8 mouse cellular contexts compared by ENCODE assay signal in the genomic region with DNA sequence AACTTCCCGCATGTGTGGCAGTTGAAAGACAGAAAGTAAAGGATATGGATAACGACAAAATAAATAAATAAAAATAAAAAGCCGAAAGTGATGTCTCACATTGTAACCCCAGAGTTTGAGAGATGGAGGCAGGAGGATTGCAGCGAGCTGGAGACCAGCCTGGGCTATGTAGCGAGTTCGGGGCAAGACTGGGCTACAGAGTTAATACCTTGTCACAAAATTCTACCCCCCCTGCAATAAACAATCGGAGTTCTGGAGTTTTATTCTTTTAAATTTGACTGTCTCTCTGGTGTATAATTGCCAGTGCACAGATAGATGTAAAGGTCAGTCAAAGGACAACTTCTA. TPM values are rescaled to one million over a fixed set of nuclear protein-coding genes. Genes with fewer than 3 reads are reported as not detected.
A peak's percentile ranks its signal among the peaks of the same experiment; 100 is the strongest.
DNase-seq lines count a peak whose midpoint lies in the region; ATAC-seq and TF ChIP-seq lines count a peak whose summit lies in the region.

No protein-coding gene starts in this region.

- no peak for DNase-seq in heart, postnatal 36 days
- DNase-seq in G1E (ENCODE audit: low spot score) = no peak
- no peak for DNase-seq in cerebellum, adult 8-10 months
- DNase-seq in frontal cortex, postnatal 10 days (ENCODE audit: low spot score in 2 of 2) = no peak
- DNase-seq in right cerebral cortex, postnatal 4 days = no peak

- TF ChIP-seq CTCF in G1E (IDR thresholded peaks at IDR 0.05; ENCODE audit: low read depth, low read length) = no peak

- H3K36me3 ChIP-seq in heart, embryonic 14.5 days (ENCODE audit: control insufficient read depth, insufficient read depth, low read length) = peaks cover 25% of the 10 kb centered on the region
- H3K36me3 ChIP-seq in G1E (replicated peaks) (peaks cover 24% of the 10 kb centered on the region), macrophage (ENCODE audit: inconsistent target) (peaks cover 8% of the 10 kb centered on the region; the same call in 1 of the 2 replicates)

- intact Hi-C loops in heart, postnatal 36 days (cut with DNase I) = no loop called here

- no peaks in the 10 kb centered on the region for H3K27me3 ChIP-seq in heart, embryonic 14.5 days (ENCODE audit: control insufficient read depth, insufficient read depth, low read length)
- peaks cover 13% of the 10 kb centered on the region for H3K27me3 ChIP-seq in G1E (ENCODE audit: insufficient read depth, low read length)

- peaks cover 2 to 10% of the 10 kb centered on the region in 2 experiments; a peak in 3 of 4 replicates for H3K4me1 ChIP-seq in heart, embryonic 14.5 days (ENCODE audit: control insufficient read depth in 2 of 2, insufficient read depth in 2 of 2, low read length in 2 of 2)
- H3K4me1 ChIP-seq in G1E (ENCODE audit: insufficient read depth, low read depth, low read length) = peaks cover 30% of the 10 kb centered on the region

- H3K9me3 ChIP-seq in heart, embryonic 14.5 days (ENCODE audit: control insufficient read depth, low read length) = no peaks in the 10 kb centered on the region
- H3K9me3 ChIP-seq in G1E (replicated peaks) = no peaks in the 10 kb centered on the region; the same call in 1 of the 2 replicates

- ATAC-seq in heart, embryonic 14.5 days (ENCODE audit: insufficient number of reproducible peaks, insufficient read depth, low FRiP score, low read depth) = peak; percentile 34
- ATAC-seq in G1E (ENCODE audit: extremely low read depth, insufficient number of reproducible peaks, low FRiP score, poor library complexity, severe bottlenecking) = no peak
- peak; percentile 4; the same call in 1 of the 2 replicates for ATAC-seq in granulocyte monocyte progenitor cell, adult 5-6 weeks (replicated peaks; ENCODE audit: poor library complexity, severe bottlenecking)

- peak overlapping the region; percentile 66 for H3K4me2 ChIP-seq in heart, embryonic 14.5 days (ENCODE audit: low read length)

- H3K4me3 ChIP-seq in heart, embryonic 14.5 days (ENCODE audit: control insufficient read depth in 1 of 2, insufficient read depth in 1 of 2, low read depth in 1 of 2, low read length in 2 of 2) = peak overlapping the region; percentile 20 to 98
- H3K4me3 ChIP-seq in G1E (ENCODE audit: low read depth, low read length) (peak overlapping the region; percentile 97; the same call in 1 of the 2 replicates), macrophage (ENCODE audit: inconsistent target) (peak overlapping the region; percentile 22; the same call in 1 of the 2 replicates)

- WGBS in heart, embryonic 14.5 days = 13% methylated on average over 7 of the region's 7 CpGs
- WGBS in macrophage (ENCODE audit: missing documents) = 13% methylated on average over 7 of the region's 7 CpGs

- peak overlapping the region; percentile 62 for H3K9ac ChIP-seq in heart, embryonic 14.5 days (ENCODE audit: low read length)

- peaks cover 42% of the 10 kb centered on the region for H3K79me2 ChIP-seq in macrophage (ENCODE audit: inconsistent target)

- H3K27ac ChIP-seq in heart, embryonic 14.5 days (replicated peaks in 1 of 2; ENCODE audit: control insufficient read depth in 1 of 2, insufficient read depth in 1 of 2, low read depth in 2 of 2, low read length in 2 of 2) = peak overlapping the region; percentile 9 to 69; a peak in 3 of 4 replicates
- H3K27ac ChIP-seq in macrophage = no peak overlapping the region

RNA-seq across cellular contexts. Expression of a gene that starts 0.4 kb away (rescaled TPM):
- polyA plus RNA-seq in heart, embryonic 14.5 days (2014; fragmentation: Nextera tagmentation; extraction: Ambion mirVana) = 82.9 and 90.1 TPM in 2 replicates
- total RNA-seq in heart, postnatal 36 days (2021) = 10 to 100 TPM; 40.1 to 46.0 TPM
- total RNA-seq in G1E (2014; fragmentation: Nextera tagmentation) (95.6 and 101 TPM in 2 replicates), G1E (2017) (66.2 and 78.1 TPM in 2 replicates)
- polyA plus RNA-seq in G1E (2012) (59.2 and 72.3 TPM in 2 replicates), macrophage (2018) (68.9 to 114 TPM (median 98.9 TPM) in 3 replicates)
- total RNA-seq in granulocyte monocyte progenitor cell, adult 5-6 weeks (2014; fragmentation: Nextera tagmentation) = 144 and 158 TPM in 2 replicates
- total RNA-seq in granulocyte monocyte progenitor cell, adult 5-6 weeks (2017) = 263 and 333 TPM in 2 replicates
- total RNA-seq in macrophage (2018; cell fraction: chromatin; rRNA removed) = 10 to 100 TPM in 17 of 26 experiments, 1 to 10 TPM in 9; 7.4 to 26.7 (median 12.6) TPM
- 10 to 100 TPM; 52.5 to 79.8 (median 70.5) TPM for total RNA-seq in macrophage (2018; cell fraction: cytosol; rRNA removed)
- total RNA-seq in macrophage (2018; cell fraction: nucleus; rRNA removed) = 10 to 100 TPM; 22.4 to 71.6 (median 44.4) TPM

RNA-seq across cellular contexts. Expression of a gene that starts 42.4 kb away (rescaled TPM):
- 28.0 and 28.1 TPM in 2 replicates for polyA plus RNA-seq in heart, embryonic 14.5 days (2014; fragmentation: Nextera tagmentation; extraction: Ambion mirVana)
- total RNA-seq in heart, postnatal 36 days (2021) = 10 to 100 TPM; 10.9 to 11.8 TPM
- total RNA-seq in G1E (2014; fragmentation: Nextera tagmentation) = 66.3 and 94.8 TPM in 2 replicates
- total RNA-seq in G1E (2017) = 77.7 and 81.4 TPM in 2 replicates
- 30.8 and 33.3 TPM in 2 replicates for polyA plus RNA-seq in G1E (2012)
- total RNA-seq in granulocyte monocyte progenitor cell, adult 5-6 weeks (2014; fragmentation: Nextera tagmentation) = 41.5 and 43.2 TPM in 2 replicates
- 88.8 and 97.5 TPM in 2 replicates for total RNA-seq in granulocyte monocyte progenitor cell, adult 5-6 weeks (2017)
- 100 to 1,000 TPM in 19 of 26 experiments, 10 to 100 TPM in 7; 51.5 to 181 (median 118) TPM for total RNA-seq in macrophage (2018; cell fraction: chromatin; rRNA removed)
- 10 to 100 TPM in 25 of 26 experiments, 1 to 10 TPM in 1; 9.5 to 21.7 (median 15.4) TPM for total RNA-seq in macrophage (2018; cell fraction: cytosol; rRNA removed)
- total RNA-seq in macrophage (2018; cell fraction: nucleus; rRNA removed) = 10 to 100 TPM; 31.5 to 97.1 (median 54.6) TPM
- polyA plus RNA-seq in macrophage (2018) = 13.6 to 19.2 TPM (median 18.8 TPM) in 3 replicates

RNA-seq across cellular contexts. Expression of a gene that starts 42.5 kb away (rescaled TPM):
- 1.1 and 1.8 TPM in 2 replicates for polyA plus RNA-seq in heart, embryonic 14.5 days (2014; fragmentation: Nextera tagmentation; extraction: Ambion mirVana)
- total RNA-seq in heart, postnatal 36 days (2021) = 1 to 10 TPM; 2.1 TPM
- total RNA-seq in G1E (2014; fragmentation: Nextera tagmentation) (3.8 and 7.2 TPM in 2 replicates), G1E (2017) (1.7 and 2.9 TPM in 2 replicates)
- polyA plus RNA-seq in G1E (2012) (0.23 and 0.33 TPM in 2 replicates), macrophage (2018) (0.20 to 0.50 TPM (median 0.40 TPM) in 3 replicates)
- 0.62 and 3.0 TPM in 2 replicates for total RNA-seq in granulocyte monocyte progenitor cell, adult 5-6 weeks (2014; fragmentation: Nextera tagmentation)
- total RNA-seq in granulocyte monocyte progenitor cell, adult 5-6 weeks (2017) = 0.98 and 2.2 TPM in 2 replicates
- 1 to 10 TPM in 7 of 26 experiments, under 1 TPM in 14, not detected in 5; 0.23 to 2.2 (median 0.87) TPM for total RNA-seq in macrophage (2018; cell fraction: chromatin; rRNA removed)
- total RNA-seq in macrophage (2018; cell fraction: cytosol; rRNA removed) = under 1 TPM; 0.08 to 0.67 (median 0.29) TPM
- total RNA-seq in macrophage (2018; cell fraction: nucleus; rRNA removed) = 1 to 10 TPM in 5 of 26 experiments, under 1 TPM in 15, not detected in 6; 0.19 to 1.5 (median 0.58) TPM

Comparison
In these comparisons a context has a peak if more than half of its experiments do, and no peak if none do; other contexts are left out.
1. H3K4me3 ChIP-seq: peak in every context shown above with its lines; median percentile 97 in G1E; 59 in heart, embryonic 14.5 days; 22 in macrophage.